Mouse (Mus musculus) olfactory bulb, adult 2 months (tissue): Measurements from ENCODE around the gene Atg9b.

Experiments
- CTCF ChIP-seq: fragments of 200-500 bp; IDR thresholded peaks from 2 replicates; pipeline ENCODE4 v1.5.1; 2012; ENCODE audit warnings: low read depth, mild to moderate bottlenecking, low read length, moderate library complexity; ENCODE audit not compliant: insufficient read depth
- POLR2A ChIP-seq: fragments of 200-500 bp; IDR thresholded peaks from 2 replicates; pipeline ENCODE4 v1.6.1; 2012; ENCODE audit warnings: mild to moderate bottlenecking, low read depth, low read length, moderate library complexity; ENCODE audit not compliant: insufficient read depth

DNA sequence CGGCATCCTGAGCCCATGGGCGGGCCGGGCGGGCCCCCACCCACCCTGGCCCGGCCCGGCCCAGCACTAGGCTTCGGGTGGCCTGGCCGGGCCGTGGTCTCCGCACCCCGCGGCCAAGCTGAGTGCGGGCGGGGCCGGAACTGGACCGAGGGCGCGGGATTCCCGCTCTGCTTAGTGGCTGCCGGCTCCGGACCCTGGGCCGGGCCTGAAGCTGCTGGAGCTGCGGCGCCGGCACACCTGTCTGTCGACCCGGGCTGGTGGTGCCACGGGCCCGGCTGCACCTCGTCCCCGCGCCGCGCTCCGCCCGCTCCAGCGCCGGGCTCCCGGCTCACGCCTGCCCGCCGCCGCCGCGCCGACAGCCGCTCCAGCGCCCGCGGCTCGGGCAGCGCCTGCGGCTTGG is 40.7 kb downstream of the Atg9b start, which contains the start of gene Kcnh2:
- TF ChIP-seq CTCF (no peak), POLR2A (no peak)
